Mouse (Mus musculus): ENCODE measurements at regions not wholly inside any gene's neighbourhood (a gene's known extent, or its start where the extent isn't known, plus 50 kb on each side); places are given as distances from the start of the nearest gene placed in this dataset.

GRCm38 (mm10) chr17:67506466-67506865, 126.1 kb downstream of the Lrrc30 start:
- intact Hi-C loops (cut with DNase I): no loop called here
- DNase-seq (ENCODE audit: low spot score in 2 of 2): no peak

DNA sequence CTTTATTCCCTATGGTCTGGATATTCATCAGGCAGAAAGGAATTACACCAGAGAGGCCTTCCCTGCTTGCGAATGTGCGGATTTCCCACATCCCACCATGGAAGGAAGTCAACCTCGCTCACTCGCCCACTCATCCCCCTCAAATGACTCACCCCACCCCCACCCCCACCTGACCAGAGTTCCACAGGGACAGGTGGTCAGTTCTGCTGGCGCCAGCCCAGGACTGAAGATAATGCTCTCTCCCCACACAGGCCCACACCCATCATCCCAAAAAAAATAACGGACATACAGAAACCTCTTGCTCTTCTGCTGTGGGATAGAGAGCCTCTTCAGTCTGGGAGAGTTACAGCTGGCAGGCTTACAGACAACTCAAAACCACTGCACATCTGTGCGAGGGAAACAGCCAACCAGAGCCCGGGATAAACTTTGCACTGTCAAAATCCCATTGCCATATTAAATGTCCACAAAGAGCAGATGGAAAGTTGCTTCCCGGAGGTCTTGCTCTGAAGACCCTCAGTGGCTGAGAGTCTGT, 128.0 kb downstream of the Lrrc30 start:
- DNase-seq (ENCODE audit: low spot score in 2 of 2): no peak
- intact Hi-C loops (cut with DNase I): no loop called here

- DNase-seq (ENCODE audit: low spot score in 2 of 2): no peak
- intact Hi-C loops (cut with DNase I): no loop called here
Observed at GRCm38 (mm10) chr17:67503125-67503878, 129.2 kb downstream of the Lrrc30 start.

- DNase-seq (ENCODE audit: low spot score in 2 of 2): no peak
- intact Hi-C loops (cut with DNase I): no loop called here
Observed at GRCm38 (mm10) chr17:67502628-67503027, 129.9 kb downstream of the Lrrc30 start.

DNA sequence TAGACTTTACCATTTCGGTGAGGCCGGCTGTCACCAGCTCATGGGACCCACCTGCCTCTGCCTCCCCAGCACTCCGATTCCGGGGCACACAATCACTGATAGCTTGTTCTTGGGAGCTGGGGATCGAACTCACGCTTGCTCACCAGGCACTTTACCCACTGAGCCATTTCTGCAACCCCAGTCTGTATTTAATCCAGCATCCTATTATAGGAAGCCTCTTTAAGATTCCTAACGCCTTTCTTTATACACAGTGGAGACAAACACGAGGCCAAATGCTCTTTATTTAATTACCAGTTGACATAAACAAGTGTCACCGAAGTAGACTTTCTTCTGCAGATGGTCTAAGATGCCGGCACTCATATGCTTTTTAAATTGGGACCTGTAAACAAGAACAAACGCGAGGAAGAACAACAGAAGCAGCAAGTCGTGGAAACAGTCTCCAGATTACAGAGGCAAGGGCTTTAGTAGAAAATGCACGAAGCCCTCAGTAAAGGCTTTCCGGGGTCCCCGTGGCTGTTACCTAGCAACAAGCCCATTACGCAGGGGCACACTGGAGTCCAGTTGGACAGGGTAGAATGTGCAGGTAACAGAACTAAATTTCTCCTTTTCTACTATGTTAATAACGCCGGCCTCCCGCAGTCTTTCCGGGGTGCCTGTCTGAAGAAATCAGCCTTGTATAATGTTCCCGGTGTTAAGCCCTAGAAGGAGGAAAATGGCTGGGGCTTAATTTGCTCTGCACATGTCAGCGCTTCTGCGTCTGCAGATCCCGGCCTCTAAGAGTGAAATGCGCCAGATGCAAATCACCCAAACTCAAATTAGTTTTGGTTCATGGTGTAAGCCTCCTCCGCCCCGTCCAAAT, 132.5 kb downstream of the Lrrc30 start:
- intact Hi-C loops (cut with DNase I): no loop called here
- peak; percentile 5 to 6 for DNase-seq (ENCODE audit: low spot score in 2 of 2)

DNA sequence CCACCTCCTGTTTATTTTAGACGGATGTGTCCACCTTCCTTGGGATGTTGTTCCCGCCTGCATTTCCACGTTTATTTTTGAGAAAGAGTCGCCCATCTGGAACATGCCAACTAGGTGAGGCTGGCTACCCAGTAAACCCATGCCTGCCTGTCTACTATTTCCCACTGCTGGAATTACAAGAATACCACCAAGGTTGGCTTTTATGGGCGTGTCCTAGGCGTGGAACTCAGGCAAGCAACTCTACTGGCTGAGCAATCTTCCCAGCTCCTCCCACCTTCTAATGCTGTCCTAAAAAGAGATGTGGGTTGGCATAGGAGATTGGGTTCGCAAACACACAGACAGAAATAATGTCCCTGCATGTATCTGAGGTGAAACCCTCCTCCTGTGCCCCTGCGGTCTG, 135.1 kb downstream of the Lrrc30 start:
- intact Hi-C loops (cut with DNase I): no loop called here
- no peak for DNase-seq (ENCODE audit: low spot score in 2 of 2)

DNA sequence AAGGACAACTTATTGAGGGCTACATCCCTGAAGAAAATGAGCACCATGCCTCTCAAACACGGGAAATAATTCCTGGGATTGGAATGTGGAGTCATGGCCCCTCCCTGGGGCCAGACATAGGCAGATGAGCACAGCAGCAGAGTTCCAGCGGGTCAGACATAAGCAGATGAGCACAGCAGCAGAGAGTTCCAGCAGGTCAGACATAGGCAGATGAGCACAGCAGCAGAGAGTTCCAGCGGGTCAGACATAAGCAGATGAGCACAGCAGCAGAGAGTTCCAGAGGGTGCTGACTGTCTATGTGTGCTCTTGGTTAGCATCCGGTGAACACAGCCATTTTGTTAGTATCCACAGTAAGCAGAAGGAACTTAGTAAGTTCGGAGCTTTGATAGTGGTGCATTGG, 126.2 kb upstream of the Ptprm start:
- intact Hi-C loops (cut with DNase I): no loop called here
- no peak for DNase-seq (ENCODE audit: low spot score in 2 of 2)

- peak; percentile 65 to 81 for DNase-seq (ENCODE audit: low spot score in 2 of 2)
- intact Hi-C loops (cut with DNase I): loop anchor here (1.0 to 10.0 kb wide), 5 partner anchors 114 to 896 kb away; partner anchors contain the start of gene Ptprm
Observed at GRCm38 (mm10) chr17:67473137-67473536, 118.9 kb upstream of the Ptprm start.

- DNase-seq (ENCODE audit: low spot score in 2 of 2): peak in 1 of 2 experiments; percentile 78
- intact Hi-C loops (cut with DNase I): loop anchor here (2.0 to 5.0 kb wide), 3 partner anchors 46 to 446 kb away; partner anchors contain the start of gene Ptprm
Observed at GRCm38 (mm10) chr17:67458851-67459421, 104.7 kb upstream of the Ptprm start.

GRCm38 (mm10) chr17:67451966-67452365, 97.7 kb upstream of the Ptprm start:
- intact Hi-C loops (cut with DNase I): no loop called here
- peak; percentile 5 to 31 for DNase-seq (ENCODE audit: low spot score in 2 of 2)

DNA sequence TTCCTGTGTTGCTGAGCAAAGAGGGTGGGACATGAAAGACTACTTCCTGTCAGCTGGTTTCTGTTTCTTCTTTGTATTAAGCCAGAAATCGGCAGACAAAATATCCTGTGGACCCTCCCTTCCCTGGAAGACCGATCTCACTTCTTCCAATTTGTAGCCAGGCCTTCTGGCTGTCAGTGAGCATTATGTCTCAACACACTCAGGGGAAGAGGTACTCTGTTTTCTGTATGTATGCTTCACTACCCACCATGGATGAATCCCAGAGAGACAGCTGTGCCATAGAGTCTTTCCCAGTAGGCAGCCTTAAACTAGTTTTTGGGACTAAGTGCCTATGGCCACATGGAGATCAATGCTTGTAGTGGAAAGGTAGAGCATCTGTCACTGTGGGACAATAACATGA, 96.8 kb upstream of the Ptprm start:
- no peak for DNase-seq (ENCODE audit: low spot score in 2 of 2)
- intact Hi-C loops (cut with DNase I): no loop called here

GRCm38 (mm10) chr17:67450021-67450420, 95.8 kb upstream of the Ptprm start:
- no peak for DNase-seq (ENCODE audit: low spot score in 2 of 2)
- intact Hi-C loops (cut with DNase I): no loop called here

DNA sequence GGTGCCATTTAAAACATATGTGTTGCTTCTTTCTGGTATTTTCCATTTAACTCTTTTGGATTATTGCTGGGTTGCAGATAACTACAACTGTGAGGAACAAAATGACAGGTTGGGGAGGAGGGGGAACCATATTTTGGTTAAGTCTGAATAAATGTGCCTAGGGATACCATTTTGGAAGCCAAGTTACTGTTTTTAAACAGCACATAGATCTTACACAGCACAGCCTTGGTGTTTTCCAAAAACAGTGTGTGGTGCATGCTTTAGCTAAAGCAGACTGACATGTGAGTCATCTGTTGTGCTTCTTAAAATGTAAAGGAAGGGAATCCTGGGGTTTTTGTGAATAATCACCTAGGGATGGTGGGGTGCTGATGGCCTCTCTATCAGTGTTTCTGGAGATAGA, 91.7 kb upstream of the Ptprm start:
- peak in 1 of 2 experiments; percentile 61 for DNase-seq (ENCODE audit: low spot score in 2 of 2)
- intact Hi-C loops (cut with DNase I): no loop called here

- DNase-seq (ENCODE audit: low spot score in 2 of 2): no peak
- intact Hi-C loops (cut with DNase I): no loop called here
Observed at GRCm38 (mm10) chr17:67440961-67441360, 86.7 kb upstream of the Ptprm start.

- intact Hi-C loops (cut with DNase I): no loop called here
Observed at GRCm38 (mm10) chr17:67419956-67420711, 65.9 kb upstream of the Ptprm start.

DNA sequence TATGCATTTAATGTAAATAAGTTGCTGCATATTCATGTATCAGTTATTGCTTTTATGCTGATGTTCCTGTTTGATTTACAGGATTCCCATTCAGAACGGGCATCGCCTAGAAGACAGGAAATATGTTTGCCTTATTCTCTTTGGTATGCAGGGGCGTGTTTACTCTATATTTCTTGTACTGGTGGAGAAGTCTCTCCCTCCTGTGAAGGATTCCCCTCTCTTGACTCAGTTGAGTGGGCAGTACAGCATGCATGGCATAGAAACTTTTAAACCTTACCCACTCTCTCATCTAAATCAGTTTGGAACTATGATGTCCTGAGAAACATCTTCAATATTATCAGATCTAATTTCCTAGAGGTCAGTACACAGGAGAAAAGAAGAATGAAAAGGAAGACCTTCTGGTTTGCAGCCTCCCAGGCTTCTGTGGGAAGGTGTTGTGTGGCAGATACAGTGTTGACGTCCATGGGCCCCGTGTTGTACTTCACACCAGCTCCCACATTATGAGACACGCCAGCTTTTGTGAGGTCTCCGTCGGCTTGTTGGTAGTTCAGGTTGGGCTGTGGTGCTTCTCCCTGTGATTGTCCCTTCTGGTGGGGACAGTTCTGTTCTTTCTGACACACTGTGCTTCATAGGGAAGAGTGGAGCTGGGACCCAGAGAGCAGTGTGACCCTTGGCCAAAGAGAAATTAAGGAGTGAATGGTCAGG, 58.4 kb upstream of the Ptprm start:
- intact Hi-C loops (cut with DNase I): loop anchor here (2.0 kb wide), 1 partner anchor 46 kb away; no protein-coding TSS in a partner anchor
- peak in 1 of 2 experiments; percentile 61 for DNase-seq (ENCODE audit: low spot score in 2 of 2)

More at GRCm38 (mm10) chr17:67419956-67420711, 65.9 kb upstream of the Ptprm start:
- peak in 1 of 2 experiments; percentile 3 for DNase-seq (ENCODE audit: low spot score in 2 of 2)

- DNase-seq (ENCODE audit: low spot score in 2 of 2): no peak
- intact Hi-C loops (cut with DNase I): no loop called here
Observed at GRCm38 (mm10) chr17:67409911-67410310, 55.7 kb upstream of the Ptprm start.

DNA sequence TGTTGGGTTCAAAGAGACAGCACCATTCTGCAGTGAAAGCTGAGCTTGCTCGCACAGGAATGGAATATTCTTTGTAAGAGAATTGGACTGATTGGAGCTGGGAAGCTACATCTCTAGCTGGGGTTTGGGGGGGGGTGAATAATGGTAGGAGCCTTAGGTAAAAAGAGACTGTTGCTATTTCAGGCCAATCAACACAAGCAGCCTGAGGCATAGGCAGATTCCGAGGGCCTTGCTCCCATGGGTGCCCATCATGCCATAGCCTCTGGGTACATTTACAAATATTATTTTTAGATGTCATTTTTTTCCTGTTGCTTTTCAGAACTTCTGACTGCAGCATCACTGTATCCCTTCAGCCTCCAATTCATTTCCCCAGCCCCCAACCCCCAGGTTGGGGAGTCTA, 51.7 kb upstream of the Ptprm start:
- DNase-seq (ENCODE audit: low spot score in 2 of 2): no peak
- intact Hi-C loops (cut with DNase I): no loop called here

Data from left cerebral cortex, postnatal 25 days (tissue).